Mouse (Mus musculus): ENCODE results near the gene Fermt3. TPM values are rescaled to one million over a fixed set of nuclear protein-coding genes. Genes with fewer than 3 reads are reported as not detected.

The Fermt3 gene
- polyA plus RNA-seq, 1 experiment from 2014 or later = 0.22 TPM

DNA sequence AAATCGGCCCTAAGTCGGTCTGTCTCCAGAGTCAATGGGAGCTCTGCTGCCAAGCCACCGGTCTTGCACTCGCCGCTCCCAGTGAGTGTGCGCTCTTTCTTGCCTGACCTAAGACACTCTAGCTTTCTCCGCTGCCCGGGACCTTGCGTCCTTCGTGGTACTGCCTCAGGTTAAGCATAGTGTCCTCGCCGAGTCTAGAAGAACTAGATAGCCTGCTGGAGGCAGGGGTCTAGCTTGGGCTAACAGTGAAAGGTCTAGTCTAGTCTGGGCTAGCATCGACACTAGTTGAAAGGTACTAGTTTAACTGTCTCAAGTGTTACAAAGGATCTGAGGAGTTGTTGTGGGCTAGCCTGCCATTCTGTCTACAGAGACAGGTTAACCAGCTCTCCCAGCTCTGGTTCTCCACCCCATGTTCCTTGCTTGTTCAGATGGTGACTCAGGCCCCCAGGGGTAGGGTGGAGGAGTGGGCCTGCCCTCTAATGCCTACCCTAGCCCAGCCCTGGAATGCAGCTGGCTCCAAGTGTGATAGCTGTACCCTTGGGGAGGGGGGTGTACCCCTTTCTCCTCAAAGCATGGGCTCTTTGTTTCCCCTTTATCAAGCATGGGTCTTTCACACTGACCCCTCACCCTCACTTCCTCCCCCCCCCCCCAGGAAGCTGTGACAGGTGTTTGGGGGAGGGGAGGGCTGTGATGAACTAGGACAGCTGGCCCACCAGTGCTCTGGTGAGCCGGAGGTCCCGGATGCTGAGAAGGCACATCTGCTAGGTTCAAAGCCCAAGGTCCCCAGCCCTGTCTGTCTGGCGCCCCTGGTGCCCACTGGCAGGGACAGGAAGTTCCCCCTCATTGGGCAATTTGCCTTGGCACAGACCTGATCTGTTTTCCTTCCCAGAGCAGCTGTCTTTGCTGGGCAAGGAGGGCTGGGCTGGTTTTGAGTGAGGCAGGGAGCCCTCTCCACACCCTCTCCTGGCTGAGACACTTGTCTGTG is 43.4 kb downstream of the Fermt3 start, which contains the start of gene Plcb3:
Plcb3 (minus strand) TSS at position 934 of the 985 bp plus-strand sequence.
- TF ChIP-seq CTCF (IDR thresholded peaks at IDR 0.05) = no peak
- ATAC-seq (no peak), DNase-seq (ENCODE audit: low read depth, low spot score) (no peak)
- in situ Hi-C loops (cut with MboI; ENCODE audit: low pct_unique_long_range_greater_than_20kb) = loop anchor here (5.0 kb wide), 1 partner anchor 54 kb away; the partner anchor contains the start of gene Esrra
- CTCF ChIA-PET = interaction anchor here (0.8 to 5.5 kb wide), 9 partner anchors 8 to 53 kb away, joined by 3 to 36 read pairs (median 4); partner anchors contain the start of genes Bad, Catsperz and Esrra
- H3K27me3 ChIP-seq = no peaks in the 10 kb centered on the region
- POLR2A ChIA-PET = interaction anchor here (0.5 to 7.0 kb wide), 18 partner anchors 12 to 1413 kb away, joined by 3 to 44 read pairs (median 3); partner anchors contain the start of genes Bad, Catsperz, Gpr137 and Nudt22

DNA sequence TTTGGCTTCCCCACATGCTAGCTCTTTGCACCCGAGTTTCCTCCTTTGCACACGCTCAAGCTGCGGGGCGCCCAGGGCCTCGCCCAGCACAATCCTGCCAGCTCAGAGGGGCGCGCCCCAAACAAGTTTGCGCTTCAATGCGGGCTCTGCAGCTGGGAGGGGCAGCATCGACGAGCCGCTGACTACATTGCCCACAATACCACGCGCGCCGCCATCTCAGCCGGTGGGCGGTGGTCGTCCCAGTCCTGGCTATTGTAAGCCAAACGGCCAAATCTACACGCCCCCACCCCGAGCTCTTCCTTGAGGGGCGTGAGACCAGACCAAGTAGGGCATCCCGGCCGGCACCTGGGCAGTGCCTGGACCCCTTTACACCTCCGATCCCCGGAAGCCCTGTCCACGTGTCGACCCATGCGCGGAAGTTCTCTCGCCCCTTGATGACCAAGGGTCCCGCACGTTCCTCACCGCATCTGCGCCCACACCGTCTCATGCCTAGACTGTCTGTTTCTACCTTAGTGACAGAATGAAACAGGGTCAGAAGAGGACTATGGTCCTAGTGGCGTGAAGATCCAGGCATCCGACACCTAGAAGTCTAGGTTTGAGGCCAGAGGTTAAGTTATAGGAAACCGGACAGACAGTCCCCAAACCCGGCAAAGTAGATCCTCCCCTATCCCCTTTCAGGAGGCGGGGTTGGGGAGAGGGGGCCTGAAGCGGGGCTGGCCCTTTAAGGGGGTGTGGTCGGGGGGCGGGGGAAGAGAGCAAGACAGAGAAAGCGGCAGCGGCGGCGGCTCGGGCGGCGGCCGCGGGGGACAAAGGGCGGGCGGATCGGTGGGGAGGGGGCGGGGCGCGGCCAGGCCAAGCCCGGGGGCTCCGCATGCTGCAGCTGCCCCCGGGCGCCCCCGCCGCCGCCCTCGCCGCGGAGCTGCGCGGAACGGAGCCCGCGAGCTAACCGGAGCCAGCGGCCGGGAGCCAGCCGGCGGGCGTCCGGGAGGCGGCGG is 44.8 kb downstream of the Fermt3 start, which contains the start of gene Ppp1r14b:
Ppp1r14b (plus strand) TSS at position 758 of the 995 bp plus-strand sequence.
- ChIA-PET CTCF (interaction anchor here (0.8 to 5.5 kb wide), 5 partner anchors 10 to 51 kb away, joined by 3 to 36 read pairs (median 3); partner anchors contain the start of genes Catsperz and Esrra), POLR2A (interaction anchor here (0.6 to 7.0 kb wide), 11 partner anchors 14 to 1412 kb away, joined by 3 to 44 read pairs (median 4); partner anchors contain the start of genes Bad, Gpr137, Nudt22 and Prdx5)
- no peaks in the 10 kb centered on the region for H3K27me3 ChIP-seq
- ATAC-seq (peak; percentile 29), DNase-seq (ENCODE audit: low read depth, low spot score) (no peak)
- in situ Hi-C loops (cut with MboI; ENCODE audit: low pct_unique_long_range_greater_than_20kb) = loop anchor here (5.0 kb wide), 1 partner anchor 52 kb away; the partner anchor contains the start of gene Esrra
- TF ChIP-seq CTCF (IDR thresholded peaks at IDR 0.05) = no peak

DNA sequence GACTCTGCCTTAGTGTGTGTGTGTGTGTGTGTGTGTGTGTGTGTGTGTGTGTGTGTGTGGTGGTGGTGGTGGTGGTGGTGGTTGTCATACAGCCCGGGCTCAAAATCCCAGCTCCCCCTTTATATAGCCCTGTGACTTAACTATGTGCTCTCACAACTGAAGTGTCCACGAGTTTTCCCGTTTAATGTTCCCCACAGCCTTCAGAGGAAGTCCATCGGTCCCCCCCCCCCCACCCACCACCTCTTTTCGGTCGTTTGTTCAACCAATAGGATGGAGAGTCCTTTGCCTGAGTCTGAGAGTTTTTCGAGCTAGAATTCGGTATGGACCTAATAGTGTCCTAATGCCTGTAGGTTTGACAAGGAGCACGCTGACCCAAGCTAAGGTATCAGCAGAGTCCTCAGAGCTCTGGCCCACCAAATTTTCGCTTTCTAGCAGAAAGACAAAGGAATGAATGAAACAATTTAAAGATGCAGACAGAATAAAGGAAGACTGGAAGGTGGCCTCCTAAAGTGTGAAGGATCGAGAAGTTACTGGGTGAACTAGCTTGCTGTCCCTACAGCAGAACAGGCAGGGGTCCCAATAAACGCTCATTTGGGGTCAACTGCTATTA is 45.6 kb downstream of the Fermt3 start:
- no peak for TF ChIP-seq CTCF (IDR thresholded peaks at IDR 0.05)
- ChIA-PET CTCF (interaction anchor here (1.1 kb wide), 1 partner anchor 11 kb away, joined by 3 read pairs; no protein-coding TSS in a partner anchor), POLR2A (interaction anchor here (0.7 to 7.0 kb wide), 6 partner anchors 15 to 622 kb away, joined by 3 to 44 read pairs (median 4); partner anchors contain the start of genes Bad, Gpr137 and Vegfb)
- DNase-seq (ENCODE audit: low read depth, low spot score) (no peak), ATAC-seq (no peak)
- in situ Hi-C loops (cut with MboI; ENCODE audit: low pct_unique_long_range_greater_than_20kb) = no loop called here
- H3K27me3 ChIP-seq = no peaks in the 10 kb centered on the region

DNA sequence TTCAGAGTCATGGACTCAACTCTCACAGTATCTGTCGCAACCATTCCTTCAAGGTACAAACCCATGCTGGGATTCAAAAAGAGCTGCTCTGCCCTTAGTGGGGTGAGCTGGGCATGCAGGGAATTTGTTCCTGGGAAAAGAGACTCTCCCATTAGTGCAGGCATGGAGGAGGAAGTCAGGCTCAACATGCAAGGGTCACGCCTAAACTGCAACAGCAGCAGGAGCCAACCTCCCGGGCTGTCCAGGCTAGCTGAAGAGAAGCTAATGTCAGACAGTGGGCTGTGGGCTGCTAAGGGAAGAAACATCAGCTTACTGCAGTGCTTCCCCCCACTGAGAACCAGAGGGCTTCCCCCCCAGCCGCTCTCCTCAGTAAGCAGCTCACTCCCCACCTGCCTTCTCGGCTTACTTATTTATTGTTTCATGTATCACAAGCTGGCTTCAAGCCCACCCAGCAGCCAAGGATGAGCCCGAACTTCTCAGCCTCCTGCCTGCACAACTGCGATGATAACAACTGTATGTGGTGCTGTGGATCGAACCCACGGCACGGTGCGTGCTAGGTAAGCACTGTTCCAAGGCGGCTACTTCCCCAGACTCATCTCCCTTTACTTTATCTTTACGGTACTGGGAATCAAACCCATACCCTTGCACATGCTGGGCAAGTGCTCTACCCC is 46.9 kb downstream of the Fermt3 start:
- CTCF ChIA-PET = interaction anchor here (1.1 to 1.4 kb wide), 3 partner anchors 7 to 22 kb away, joined by 3 to 4 read pairs (median 4); no protein-coding TSS in a partner anchor
- no peak for ATAC-seq
- no peak for TF ChIP-seq CTCF (IDR thresholded peaks at IDR 0.05)
- POLR2A ChIA-PET = interaction anchor here (0.8 to 3.7 kb wide), 3 partner anchors 15 to 31 kb away, joined by 3 to 20 read pairs (median 3); partner anchors contain the start of gene Bad
- H3K27me3 ChIP-seq = no peaks in the 10 kb centered on the region
- DNase-seq (ENCODE audit: low read depth, low spot score) = no peak
- in situ Hi-C loops (cut with MboI; ENCODE audit: low pct_unique_long_range_greater_than_20kb) = no loop called here

DNA sequence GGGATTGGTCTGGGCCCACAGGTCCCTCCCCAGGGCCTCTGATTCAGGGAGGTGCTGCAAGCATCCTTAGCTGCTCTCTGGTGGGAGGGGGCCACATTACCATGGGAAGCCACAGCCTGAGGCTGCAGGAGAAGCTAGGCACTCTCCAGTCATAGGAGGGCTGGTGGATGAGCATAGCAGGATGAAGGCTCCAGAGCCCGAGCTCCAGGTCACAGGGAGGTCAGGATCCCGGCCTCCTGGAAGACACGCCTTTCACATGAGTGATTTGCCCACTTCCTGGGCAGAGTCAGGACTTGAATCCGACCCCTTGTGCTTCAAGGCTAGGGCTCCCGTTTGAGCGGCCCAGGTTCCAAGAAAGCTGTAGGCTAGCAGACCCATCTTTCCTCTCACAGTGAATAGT is 47.6 kb downstream of the Fermt3 start:
- POLR2A ChIA-PET = interaction anchor here (0.6 to 3.7 kb wide), 4 partner anchors 11 to 30 kb away, joined by 3 to 20 read pairs (median 5); partner anchors contain the start of genes Bad and Gpr137
- in situ Hi-C loops (cut with MboI; ENCODE audit: low pct_unique_long_range_greater_than_20kb) = no loop called here

DNA sequence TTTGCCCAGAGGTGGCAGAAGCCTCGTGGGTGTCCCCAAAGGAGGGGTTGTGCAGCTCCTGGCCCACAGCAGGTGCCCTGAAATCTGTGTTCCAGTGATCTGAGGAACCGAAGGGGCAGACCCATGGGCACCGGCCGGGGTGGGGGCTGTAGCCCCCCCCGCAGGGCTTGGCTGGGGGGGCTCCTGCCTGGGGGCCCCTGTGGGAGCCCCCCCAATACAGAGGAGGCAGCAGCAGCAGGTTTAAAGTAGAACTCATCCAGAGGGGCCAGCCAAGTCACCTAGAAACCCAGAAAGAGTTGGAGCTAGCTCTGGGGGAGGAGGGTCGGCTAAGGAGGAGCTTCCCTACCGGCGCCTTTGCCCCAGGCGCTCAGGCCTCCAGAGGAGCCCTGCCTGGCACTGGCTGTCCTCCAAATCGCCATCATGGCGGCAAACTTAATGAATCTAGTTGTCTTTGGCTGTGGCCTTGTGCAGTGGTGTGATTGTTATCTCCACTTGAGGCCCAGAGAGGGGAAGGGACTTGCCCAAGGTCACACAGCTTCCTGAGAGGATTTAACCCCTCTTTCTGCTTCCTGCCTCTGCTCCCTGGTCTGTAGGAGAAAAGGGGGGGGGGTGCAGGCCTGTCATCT is 48.7 kb downstream of the Fermt3 start:
- in situ Hi-C loops (cut with MboI; ENCODE audit: low pct_unique_long_range_greater_than_20kb) = no loop called here
- DNase-seq (ENCODE audit: low read depth, low spot score) = no peak
- H3K27me3 ChIP-seq = no peaks in the 10 kb centered on the region
- POLR2A ChIA-PET = interaction anchor here (0.6 to 3.7 kb wide), 7 partner anchors 14 to 130 kb away, joined by 3 to 20 read pairs (median 4); partner anchors contain the start of genes Bad, Gpr137 and Rps6ka4
- CTCF ChIA-PET = interaction anchor here (1.0 to 3.6 kb wide), 8 partner anchors 9 to 48 kb away, joined by 3 to 21 read pairs (median 8); partner anchors contain the start of gene Fkbp2
- TF ChIP-seq CTCF (IDR thresholded peaks at IDR 0.05) = no peak
- no peak for ATAC-seq

More for the DNA sequence above, 47.6 kb downstream of the Fermt3 start:
- no peak for TF ChIP-seq CTCF (IDR thresholded peaks at IDR 0.05)
- no peak for DNase-seq (ENCODE audit: low read depth, low spot score)
- CTCF ChIA-PET = interaction anchor here (1.1 to 3.6 kb wide), 5 partner anchors 8 to 47 kb away, joined by 3 to 21 read pairs (median 4); no protein-coding TSS in a partner anchor
- no peaks in the 10 kb centered on the region for H3K27me3 ChIP-seq
- ATAC-seq = no peak

DNA sequence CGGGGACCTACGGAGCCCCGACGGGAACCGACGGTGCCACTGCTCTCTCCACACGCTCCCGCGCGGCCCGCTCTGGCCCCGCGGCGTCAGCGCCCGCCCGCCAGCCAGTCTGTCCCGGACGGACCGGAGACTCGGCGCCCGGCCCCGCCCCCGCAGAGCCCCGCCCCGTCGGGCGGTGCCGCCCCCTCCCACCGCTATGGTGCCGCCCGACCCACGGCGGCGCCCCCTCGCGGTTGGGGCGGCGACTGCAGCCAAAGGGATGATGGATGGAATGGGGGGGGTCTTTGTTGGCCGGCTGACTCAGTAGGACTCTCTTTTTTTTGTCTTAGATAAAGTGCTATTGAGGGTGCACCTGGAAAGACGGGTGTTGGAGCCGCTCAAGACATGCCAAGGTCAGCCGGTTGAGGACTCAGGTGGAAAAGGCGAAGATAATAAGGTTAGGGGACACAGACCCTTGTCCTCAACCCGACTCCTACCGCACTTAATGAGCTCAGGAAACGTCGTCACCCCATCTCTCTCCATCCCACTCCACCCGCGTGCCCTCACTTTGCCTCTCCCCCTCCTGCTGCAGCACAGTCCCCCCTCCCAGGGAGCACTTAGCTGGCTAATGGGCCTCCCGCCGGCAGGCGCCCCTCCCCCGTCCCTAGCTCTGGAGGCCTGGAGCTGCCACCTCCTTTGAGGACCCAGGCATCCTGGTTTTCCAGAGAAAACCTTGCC is 49.4 kb downstream of the Fermt3 start:
- DNase-seq (ENCODE audit: low read depth, low spot score) (no peak), ATAC-seq (peak; percentile 65)
- no peaks in the 10 kb centered on the region for H3K27me3 ChIP-seq
- CTCF ChIA-PET = interaction anchor here (1.0 to 3.6 kb wide), 8 partner anchors 9 to 48 kb away, joined by 3 to 21 read pairs (median 8); partner anchors contain the start of gene Fkbp2
- TF ChIP-seq CTCF (IDR thresholded peaks at IDR 0.05) = no peak
- in situ Hi-C loops (cut with MboI; ENCODE audit: low pct_unique_long_range_greater_than_20kb) = no loop called here
- POLR2A ChIA-PET = interaction anchor here (0.6 to 3.7 kb wide), 7 partner anchors 11 to 130 kb away, joined by 3 to 20 read pairs (median 4); partner anchors contain the start of genes Bad, Gpr137 and Rps6ka4
